Mouse (Mus musculus): ENCODE data around the gene Prnp. TPM values are rescaled to one million over a fixed set of nuclear protein-coding genes. Genes with fewer than 3 reads are reported as not detected.

The Prnp gene
- polyA plus RNA-seq, 1 experiment from 2014 or later: 19.3 TPM

GRCm38 (mm10) chr2:131910847-131911246, 1.1 kb downstream of the Prnp start:
- H3K9me3 ChIP-seq (replicated peaks): no peaks in the 10 kb centered on the region
- H3K27me3 ChIP-seq (ENCODE audit: low read depth, poor library complexity, severe bottlenecking): peaks cover 12% of the 10 kb centered on the region; the same call in 1 of the 2 replicates
- H3K27ac ChIP-seq: no peak overlapping the region
- H3K36me3 ChIP-seq: no peaks in the 10 kb centered on the region
- peaks cover 18% of the 10 kb centered on the region for H3K4me1 ChIP-seq
- no peak overlapping the region for H3K4me3 ChIP-seq
- DNase-seq (ENCODE audit: low spot score): no peak
- 45% methylated on average over 2 of the region's 2 CpGs for WGBS

GRCm38 (mm10) chr2:131911341-131911740, 1.6 kb downstream of the Prnp start:
- WGBS: 20% methylated on average over 4 of the region's 4 CpGs
- no peaks in the 10 kb centered on the region for H3K36me3 ChIP-seq
- peaks cover 18% of the 10 kb centered on the region for H3K4me1 ChIP-seq
- peaks cover 12% of the 10 kb centered on the region; the same call in 1 of the 2 replicates for H3K27me3 ChIP-seq (ENCODE audit: low read depth, poor library complexity, severe bottlenecking)
- no peak for DNase-seq (ENCODE audit: low spot score)
- peak overlapping the region; percentile 36; the same call in 1 of the 2 replicates for H3K27ac ChIP-seq
- H3K9me3 ChIP-seq (replicated peaks): no peaks in the 10 kb centered on the region
- H3K4me3 ChIP-seq: no peak overlapping the region

GRCm38 (mm10) chr2:131912526-131913258, 3.0 kb downstream of the Prnp start:
- 83% methylated on average over 8 of the region's 8 CpGs for WGBS
- no peak for DNase-seq (ENCODE audit: low spot score)

GRCm38 (mm10) chr2:131932275-131932902, 22.7 kb downstream of the Prnp start:
- H3K36me3 ChIP-seq: peaks cover 4% of the 10 kb centered on the region; the same call in 1 of the 2 replicates
- no peaks in the 10 kb centered on the region for H3K9me3 ChIP-seq (replicated peaks)
- no peaks in the 10 kb centered on the region for H3K4me1 ChIP-seq
- H3K4me3 ChIP-seq: no peak overlapping the region
- H3K27me3 ChIP-seq (ENCODE audit: low read depth, poor library complexity, severe bottlenecking): no peaks in the 10 kb centered on the region
- DNase-seq (ENCODE audit: low spot score): no peak
- 71% methylated on average over 7 of the region's 7 CpGs for WGBS
- no peak overlapping the region for H3K27ac ChIP-seq

More at GRCm38 (mm10) chr2:131912526-131913258, 3.0 kb downstream of the Prnp start:
- no peak overlapping the region for H3K27ac ChIP-seq
- 0 out of 2 replicates have a peak, but pooled peaks cover 3% of the 10 kb centered on the region for H3K36me3 ChIP-seq
- no peaks in the 10 kb centered on the region for H3K9me3 ChIP-seq (replicated peaks)
- H3K4me1 ChIP-seq: peaks cover 18% of the 10 kb centered on the region
- H3K4me3 ChIP-seq: no peak overlapping the region
- peaks cover 12% of the 10 kb centered on the region; the same call in 1 of the 2 replicates for H3K27me3 ChIP-seq (ENCODE audit: low read depth, poor library complexity, severe bottlenecking)

- WGBS: 52% methylated on average over 6 of the region's 6 CpGs
- DNase-seq (ENCODE audit: low spot score): no peak
- no peak overlapping the region for H3K27ac ChIP-seq
- no peak overlapping the region for H3K4me3 ChIP-seq
- no peaks in the 10 kb centered on the region for H3K4me1 ChIP-seq
- H3K9me3 ChIP-seq (replicated peaks): no peaks in the 10 kb centered on the region
- H3K36me3 ChIP-seq: peaks cover 4% of the 10 kb centered on the region; the same call in 1 of the 2 replicates
- no peaks in the 10 kb centered on the region for H3K27me3 ChIP-seq (ENCODE audit: low read depth, poor library complexity, severe bottlenecking)
Measured at GRCm38 (mm10) chr2:131933013-131933412, 23.3 kb downstream of the Prnp start.

- no peak overlapping the region for H3K4me3 ChIP-seq
- no peaks in the 10 kb centered on the region for H3K4me1 ChIP-seq
- H3K36me3 ChIP-seq: peaks cover 4% of the 10 kb centered on the region; the same call in 1 of the 2 replicates
- WGBS: 74% methylated on average over 3 of the region's 3 CpGs
- DNase-seq (ENCODE audit: low spot score): no peak
- H3K27me3 ChIP-seq (ENCODE audit: low read depth, poor library complexity, severe bottlenecking): no peaks in the 10 kb centered on the region
- H3K27ac ChIP-seq: no peak overlapping the region
- H3K9me3 ChIP-seq (replicated peaks): no peaks in the 10 kb centered on the region
Measured at GRCm38 (mm10) chr2:131933598-131933997, 23.9 kb downstream of the Prnp start.

GRCm38 (mm10) chr2:131934243-131934642, 24.5 kb downstream of the Prnp start:
- 83% methylated on average over 2 of the region's 2 CpGs for whole genome bisulfite sequencing
- no peak for DNase-seq (ENCODE audit: low spot score)
- Histone ChIP-seq H3K4me1 (no peaks in the 10 kb centered on the region), H3K4me3 (no peak overlapping the region), H3K36me3 (peaks cover 4% of the 10 kb centered on the region; the same call in 1 of the 2 replicates), H3K27me3 (ENCODE audit: low read depth, poor library complexity, severe bottlenecking) (no peaks in the 10 kb centered on the region), H3K27ac (no peak overlapping the region), H3K9me3 (replicated peaks) (no peaks in the 10 kb centered on the region)

- no peaks in the 10 kb centered on the region for H3K27me3 ChIP-seq (ENCODE audit: low read depth, poor library complexity, severe bottlenecking)
- 82% methylated on average over 10 of the region's 10 CpGs for WGBS
- H3K36me3 ChIP-seq: peaks cover 4% of the 10 kb centered on the region; the same call in 1 of the 2 replicates
- no peak overlapping the region for H3K4me3 ChIP-seq
- DNase-seq (ENCODE audit: low spot score): no peak
- H3K9me3 ChIP-seq (replicated peaks): no peaks in the 10 kb centered on the region
- no peaks in the 10 kb centered on the region for H3K4me1 ChIP-seq
- H3K27ac ChIP-seq: no peak overlapping the region
Measured at GRCm38 (mm10) chr2:131935390-131936105, 25.8 kb downstream of the Prnp start.

GRCm38 (mm10) chr2:131936410-131936809, 26.7 kb downstream of the Prnp start:
- DNase-seq (ENCODE audit: low spot score): no peak
- peaks cover 4% of the 10 kb centered on the region; the same call in 1 of the 2 replicates for H3K36me3 ChIP-seq

GRCm38 (mm10) chr2:131939404-131940111, 29.8 kb downstream of the Prnp start:
- H3K27ac ChIP-seq: no peak overlapping the region
- WGBS: 37% methylated on average over 8 of the region's 8 CpGs
- no peaks in the 10 kb centered on the region for H3K27me3 ChIP-seq (ENCODE audit: low read depth, poor library complexity, severe bottlenecking)
- DNase-seq (ENCODE audit: low spot score): peak; percentile 54
- no peaks in the 10 kb centered on the region for H3K4me1 ChIP-seq
- H3K36me3 ChIP-seq: peaks cover 4% of the 10 kb centered on the region; the same call in 1 of the 2 replicates
- H3K9me3 ChIP-seq (replicated peaks): no peaks in the 10 kb centered on the region
- H3K4me3 ChIP-seq: no peak overlapping the region

More at GRCm38 (mm10) chr2:131936410-131936809, 26.7 kb downstream of the Prnp start:
- WGBS: 95% methylated on average over 10 of the region's 10 CpGs
- no peak overlapping the region for H3K27ac ChIP-seq
- no peaks in the 10 kb centered on the region for H3K4me1 ChIP-seq
- no peaks in the 10 kb centered on the region for H3K9me3 ChIP-seq (replicated peaks)
- H3K27me3 ChIP-seq (ENCODE audit: low read depth, poor library complexity, severe bottlenecking): no peaks in the 10 kb centered on the region
- no peak overlapping the region for H3K4me3 ChIP-seq

GRCm38 (mm10) chr2:131940506-131940905, 30.8 kb downstream of the Prnp start:
- no peak overlapping the region for H3K4me3 ChIP-seq
- H3K9me3 ChIP-seq (replicated peaks): no peaks in the 10 kb centered on the region
- no peaks in the 10 kb centered on the region for H3K4me1 ChIP-seq
- peaks cover 4% of the 10 kb centered on the region; the same call in 1 of the 2 replicates for H3K36me3 ChIP-seq
- H3K27ac ChIP-seq: no peak overlapping the region
- H3K27me3 ChIP-seq (ENCODE audit: low read depth, poor library complexity, severe bottlenecking): no peaks in the 10 kb centered on the region
- WGBS: 82% methylated on average over 3 of the region's 3 CpGs
- no peak for DNase-seq (ENCODE audit: low spot score)

GRCm38 (mm10) chr2:131941501-131941900, 31.8 kb downstream of the Prnp start:
- H3K4me1 ChIP-seq: no peaks in the 10 kb centered on the region
- H3K4me3 ChIP-seq: no peak overlapping the region
- no peak for DNase-seq (ENCODE audit: low spot score)
- WGBS: 84% methylated on average over 6 of the region's 6 CpGs
- no peak overlapping the region for H3K27ac ChIP-seq
- H3K9me3 ChIP-seq (replicated peaks): no peaks in the 10 kb centered on the region
- peaks cover 2% of the 10 kb centered on the region; the same call in 1 of the 2 replicates for H3K36me3 ChIP-seq
- H3K27me3 ChIP-seq (ENCODE audit: low read depth, poor library complexity, severe bottlenecking): no peaks in the 10 kb centered on the region

Measured in limb, embryonic 10.5 days (tissue).